Mouse (Mus musculus) limb, embryonic 13.5 days (tissue): ENCODE data around the gene Kctd2. TPM values are rescaled to one million over a fixed set of nuclear protein-coding genes. Genes with fewer than 3 reads are reported as not detected.
"Not testable (repeated sequence)": the region's sequence is repeated elsewhere in the genome, so short reads cannot be mapped to it uniquely, and the experiment has no call there.

Experiments
- ATAC-seq: fragments of 200-750 bp; cut with Nextera tagmentation; 2 replicates; pipeline ENCODE4 v1.8.0; 2017; ENCODE audit warnings: low read depth, moderate number of reproducible peaks, moderate TSS enrichment; ENCODE audit not compliant: low FRiP score
- H3K27ac ChIP-seq: fragments of 300-500 bp; sonication (generic); 2 replicates; pipeline ENCODE4 v1.5.1; 2015; ENCODE audit warnings: inconsistent platforms, mild to moderate bottlenecking, moderate library complexity
- H3K27me3 ChIP-seq: fragments of 300-500 bp; sonication (generic); 2 replicates; pipeline ENCODE4 v1.6.1; 2015; ENCODE audit warnings: mild to moderate bottlenecking, inconsistent platforms
- H3K36me3 ChIP-seq: fragments of 300-500 bp; sonication (generic); 2 replicates; pipeline ENCODE4 v1.6.1; 2015; ENCODE audit warnings: inconsistent platforms, mild to moderate bottlenecking, moderate library complexity
- H3K4me1 ChIP-seq: fragments of 300-500 bp; sonication (generic); 2 replicates; pipeline ENCODE4 v1.6.1; 2015; ENCODE audit warnings: inconsistent platforms
- H3K4me2 ChIP-seq: fragments of 300-500 bp; sonication (generic); replicated peaks from 2 replicates; pipeline ENCODE4 v1.6.1; 2015; ENCODE audit warnings: inconsistent platforms, mild to moderate bottlenecking, moderate library complexity
- H3K4me3 ChIP-seq: fragments of 300-500 bp; sonication (generic); 2 replicates; pipeline ENCODE4 v1.5.1; 2015; ENCODE audit warnings: moderate library complexity, mild to moderate bottlenecking, inconsistent platforms
- H3K9ac ChIP-seq: fragments of 300-500 bp; sonication (generic); 2 replicates; pipeline ENCODE4 v1.6.1; 2015; ENCODE audit warnings: mild to moderate bottlenecking, inconsistent platforms
- H3K9me3 ChIP-seq: fragments of 300-500 bp; sonication (generic); 2 replicates; pipeline ENCODE4 v1.6.1; 2016; ENCODE audit warnings: inconsistent platforms
- WGBS: fragments of 180-500 bp; shearing (Covaris S2); methylation state at CpG from one replicate; pipeline ENCODE4 v1.1.7; 2015; 5-methylcytosine and 5-hydroxymethylcytosine counted together
- polyA plus RNA-seq: library from polyadenylated mRNA; unstranded; fragments of >200 nt; fragmentation: Nextera tagmentation; extraction: Ambion mirVana; gene quantifications from 2 replicates; pipeline ENCODE4 v1.2.1, GENCODE M21; 2015

The Kctd2 gene
- polyA plus RNA-seq, 1 experiment from 2014 or later = 16.1 TPM

DNA sequence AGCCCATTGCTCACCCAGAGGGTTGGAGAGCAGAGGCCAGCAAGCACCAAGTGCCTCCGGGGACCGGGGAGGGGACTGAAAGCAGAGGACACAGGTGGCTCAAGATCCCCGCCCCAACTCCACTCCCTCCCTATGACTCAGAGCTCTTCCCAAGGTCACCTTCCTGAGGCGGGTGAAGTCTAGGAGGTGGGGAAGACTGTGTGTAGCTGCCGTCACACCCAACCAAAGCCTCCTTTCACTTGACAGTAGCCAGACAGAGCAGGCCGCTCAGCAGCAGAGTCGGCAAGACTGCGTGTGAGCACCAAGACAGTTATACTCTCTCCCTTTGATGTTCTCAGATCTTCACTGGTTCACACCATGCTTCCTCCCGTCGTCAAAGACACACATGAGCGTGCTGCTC is 43.5 kb downstream of the Kctd2 start:
- 0 out of 2 replicates have a peak, but pooled peaks cover 4% of the 10 kb centered on the region for H3K27me3 ChIP-seq

DNA sequence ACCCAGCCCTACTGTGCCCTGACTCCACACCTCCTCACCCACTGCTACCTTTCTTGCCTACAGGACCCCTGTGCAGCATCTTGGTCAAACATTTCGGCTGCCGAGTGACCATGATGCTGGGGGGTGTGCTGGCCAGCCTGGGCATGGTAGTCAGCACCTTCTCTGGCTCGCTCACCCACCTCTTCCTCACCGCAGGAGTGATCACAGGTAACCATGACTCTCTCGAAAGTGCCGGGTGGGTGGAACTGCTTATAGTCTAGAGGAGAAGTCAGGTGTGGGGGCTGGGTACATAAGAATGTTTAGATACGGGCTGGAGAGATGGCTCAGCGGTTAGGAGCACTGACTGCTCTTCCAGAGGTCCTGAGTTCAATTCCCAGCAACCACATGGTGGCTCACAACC is 44.9 kb downstream of the Kctd2 start:
- Histone ChIP-seq H3K4me2 (no peak overlapping the region), H3K36me3 (no peaks in the 10 kb centered on the region), H3K27ac (no peak overlapping the region), H3K4me1 (peaks cover 16% of the 10 kb centered on the region), H3K9me3 (no peaks in the 10 kb centered on the region), H3K4me3 (no peak overlapping the region), H3K9ac (no peak overlapping the region), H3K27me3 (0 out of 2 replicates have a peak, but pooled peaks cover 4% of the 10 kb centered on the region)
- 88% methylated on average over 8 of the region's 8 CpGs for WGBS
- no peak for ATAC-seq

More for the DNA sequence above, 43.5 kb downstream of the Kctd2 start:
- H3K4me3 ChIP-seq = no peak overlapping the region
- H3K4me1 ChIP-seq = peaks cover 16% of the 10 kb centered on the region
- H3K9ac ChIP-seq = no peak overlapping the region
- H3K9me3 ChIP-seq = no peaks in the 10 kb centered on the region
- no peak overlapping the region for H3K4me2 ChIP-seq
- no peak overlapping the region for H3K27ac ChIP-seq
- 57% methylated on average over 11 of the region's 11 CpGs for WGBS
- no peak for ATAC-seq
- no peaks in the 10 kb centered on the region for H3K36me3 ChIP-seq

DNA sequence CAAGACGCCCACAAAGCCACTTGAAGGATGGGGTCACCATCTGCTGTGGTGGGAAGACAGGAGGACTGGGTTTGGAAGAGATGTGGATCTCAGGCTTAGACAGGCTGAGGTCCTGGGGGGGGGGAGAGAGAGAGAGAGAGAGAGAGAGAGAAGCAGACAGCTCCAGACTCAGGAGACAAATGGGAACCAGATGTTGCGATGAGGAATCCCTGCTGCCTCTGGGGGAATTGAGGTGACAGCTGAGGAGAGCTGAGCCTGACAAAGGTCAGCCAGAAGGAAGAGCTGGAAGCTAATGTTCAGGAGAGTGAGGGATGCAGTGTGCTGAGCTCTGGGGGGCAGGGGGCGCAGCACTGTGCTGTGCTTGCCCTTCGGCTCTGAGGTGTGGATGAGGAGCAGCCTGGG is 47.3 kb downstream of the Kctd2 start:
- H3K4me2 ChIP-seq = no peak overlapping the region
- H3K9ac ChIP-seq = no peak overlapping the region
- no peaks in the 10 kb centered on the region for H3K9me3 ChIP-seq
- no peak overlapping the region for H3K27ac ChIP-seq
- H3K4me1 ChIP-seq = peaks cover 10% of the 10 kb centered on the region
- H3K4me3 ChIP-seq = no peak overlapping the region
- peak; percentile 52; the same call in 1 of the 2 replicates for ATAC-seq
- H3K36me3 ChIP-seq = no peaks in the 10 kb centered on the region
- WGBS = 5% methylated on average over 4 of the region's 4 CpGs
- H3K27me3 ChIP-seq = no peaks in the 10 kb centered on the region

DNA sequence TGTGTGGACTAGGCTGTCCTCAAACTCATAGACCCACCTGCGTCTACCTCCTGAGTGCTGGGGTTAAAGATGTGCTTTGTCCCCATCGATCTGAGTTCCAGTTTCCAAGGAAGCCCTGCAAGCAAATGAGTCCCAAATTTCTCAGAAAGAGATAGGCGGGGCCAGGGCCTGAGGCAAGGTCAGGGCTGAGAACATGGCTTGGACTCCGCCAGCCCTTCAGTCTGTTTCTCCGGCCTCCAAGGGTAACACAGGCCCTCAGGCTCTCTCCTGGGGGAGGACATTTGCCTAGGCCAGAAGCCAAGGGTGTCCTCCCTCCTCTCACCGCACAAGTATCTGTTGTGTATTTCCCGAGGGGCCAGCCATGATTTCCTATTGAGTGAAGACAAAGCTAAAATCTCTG is 52.3 kb downstream of the Kctd2 start:
- Histone ChIP-seq H3K36me3 (no peaks in the 10 kb centered on the region), H3K9ac (no peak overlapping the region), H3K4me1 (peaks cover 31% of the 10 kb centered on the region), H3K4me3 (no peak overlapping the region), H3K27ac (no peak overlapping the region), H3K27me3 (no peaks in the 10 kb centered on the region), H3K4me2 (no peak overlapping the region), H3K9me3 (no peaks in the 10 kb centered on the region)
- no peak for ATAC-seq
- 83% methylated on average over 7 of the region's 7 CpGs for whole genome bisulfite sequencing

DNA sequence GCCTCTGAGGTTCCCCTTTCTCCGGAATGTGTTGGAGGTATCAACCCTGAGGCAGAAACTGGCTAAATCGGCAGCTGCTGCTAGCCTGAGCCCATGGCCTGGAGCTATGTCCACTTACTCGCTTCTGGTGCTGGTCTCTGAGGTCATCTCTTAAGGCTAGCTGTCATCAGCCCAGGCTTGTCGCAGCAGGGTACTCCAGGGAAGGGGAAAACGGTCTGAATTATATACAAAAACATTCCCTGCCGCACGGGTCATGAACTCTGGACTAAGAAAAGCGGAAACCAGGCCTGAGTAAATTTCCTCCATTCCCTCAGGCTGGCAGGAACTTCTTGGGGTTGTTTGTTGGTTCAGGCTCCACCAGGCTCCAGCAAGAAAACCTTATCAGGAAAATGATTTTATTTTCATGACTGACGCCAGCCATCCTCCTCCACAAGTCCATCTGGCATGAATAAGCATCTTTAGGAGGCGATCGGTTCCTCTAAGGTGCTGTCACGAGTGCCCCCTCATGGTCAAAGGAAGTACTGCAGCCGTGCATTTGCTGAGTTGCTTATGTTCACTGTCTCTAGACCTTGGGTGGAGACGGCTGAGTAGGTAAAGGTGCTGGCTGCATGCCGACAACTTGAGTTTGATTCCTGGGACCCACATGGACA is 53.8 kb downstream of the Kctd2 start:
- Histone ChIP-seq H3K9me3 (no peaks in the 10 kb centered on the region), H3K36me3 (no peaks in the 10 kb centered on the region), H3K27me3 (no peaks in the 10 kb centered on the region), H3K27ac (peak overlapping the region; percentile 44), H3K9ac (peak overlapping the region; percentile 39; the same call in 1 of the 2 replicates), H3K4me3 (peak overlapping the region; percentile 16; the same call in 1 of the 2 replicates), H3K4me1 (peaks cover 31% of the 10 kb centered on the region), H3K4me2 (peak overlapping the region; percentile 45)
- ATAC-seq = peak; percentile 29; the same call in 1 of the 2 replicates
- 9% methylated on average over 15 of the region's 15 CpGs for WGBS

DNA sequence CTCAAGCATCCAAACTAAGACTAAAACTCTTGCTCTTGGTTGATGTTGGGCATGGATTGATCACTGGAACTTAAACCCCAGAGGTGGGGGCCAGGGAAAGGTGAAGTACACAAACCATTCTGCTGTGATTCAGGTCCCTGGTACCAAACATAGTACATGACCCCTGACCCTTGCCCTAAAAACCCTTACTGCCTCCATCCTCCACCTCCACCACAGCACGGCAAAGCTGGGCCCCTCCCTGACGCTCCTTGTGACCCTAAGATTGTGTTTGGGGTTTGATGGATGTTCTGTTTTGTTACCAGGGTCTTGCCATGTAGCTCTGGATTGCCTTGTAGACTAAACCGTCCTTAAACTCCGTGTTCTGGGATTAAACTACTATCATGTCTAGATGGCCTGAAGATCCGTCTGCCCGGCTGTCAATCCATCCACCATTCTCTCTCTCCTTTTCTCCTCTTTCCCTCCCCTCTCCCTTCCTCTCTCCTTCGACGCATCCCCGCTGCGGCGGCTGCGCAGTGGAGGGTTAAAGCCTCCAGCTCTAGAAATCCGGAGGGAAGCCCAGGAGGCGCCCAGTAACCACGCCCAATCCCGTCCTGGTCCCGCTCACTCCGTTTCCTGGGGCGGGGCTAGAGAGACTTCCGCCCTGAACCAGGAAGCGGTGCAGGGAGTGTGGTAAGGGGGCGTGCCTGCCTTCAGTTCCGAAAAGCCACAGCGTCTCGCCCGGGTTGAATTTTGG is 55.3 kb downstream of the Kctd2 start, which contains the start of gene Armc7:
Gene Armc7 (plus strand): TSS at position 643 of the 733 bp plus-strand sequence.
- Histone ChIP-seq H3K36me3 (peaks cover 5% of the 10 kb centered on the region; the same call in 1 of the 2 replicates), H3K9me3 (no peaks in the 10 kb centered on the region), H3K4me2 (peak within 1 kb of the TSS; percentile 87), H3K9ac (peak within 1 kb of the TSS; percentile 85), H3K4me3 (peak within 1 kb of the TSS; percentile 92), H3K27me3 (no peaks in the 10 kb centered on the region), H3K27ac (peak within 1 kb of the TSS; percentile 63), H3K4me1 (peaks cover 31% of the 10 kb centered on the region)
- WGBS = 1% methylated on average over 26 of the region's 26 CpGs
- peak; percentile 94 for ATAC-seq

DNA sequence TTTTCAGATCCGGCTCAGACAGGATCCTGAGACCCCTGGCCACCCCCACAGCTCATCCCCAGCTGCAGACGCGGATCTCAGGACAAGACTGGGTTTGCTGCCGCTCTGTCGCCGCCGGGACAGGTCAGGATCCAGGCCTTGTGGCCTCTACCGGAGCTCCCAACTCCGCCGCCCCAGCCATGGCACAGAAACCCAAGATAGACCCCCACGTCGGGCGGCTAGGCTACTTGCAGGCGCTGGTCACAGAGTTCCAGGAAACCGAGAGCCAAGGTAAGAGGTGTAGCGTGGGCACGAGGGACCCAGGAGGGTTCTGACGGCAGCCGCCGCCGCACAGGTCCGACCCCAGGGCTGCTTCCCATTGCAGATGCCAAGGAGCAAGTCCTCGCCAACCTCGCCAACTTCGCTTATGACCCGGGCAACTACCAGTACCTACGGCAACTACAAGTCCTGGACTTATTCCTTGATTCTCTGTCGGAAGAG is 55.9 kb downstream of the Kctd2 start:
- no peaks in the 10 kb centered on the region for H3K9me3 ChIP-seq
- no peaks in the 10 kb centered on the region for H3K27me3 ChIP-seq
- ATAC-seq = 0 out of 2 replicates have a peak, but pooled peaks have one; percentile 6
- no peak overlapping the region for H3K27ac ChIP-seq
- H3K4me2 ChIP-seq = peak overlapping the region; percentile 87
- H3K36me3 ChIP-seq = peaks cover 6% of the 10 kb centered on the region; the same call in 1 of the 2 replicates
- WGBS = 4% methylated on average over 28 of the region's 28 CpGs
- peaks cover 31% of the 10 kb centered on the region for H3K4me1 ChIP-seq
- peak overlapping the region; percentile 92 for H3K4me3 ChIP-seq
- peak overlapping the region; percentile 85 for H3K9ac ChIP-seq

DNA sequence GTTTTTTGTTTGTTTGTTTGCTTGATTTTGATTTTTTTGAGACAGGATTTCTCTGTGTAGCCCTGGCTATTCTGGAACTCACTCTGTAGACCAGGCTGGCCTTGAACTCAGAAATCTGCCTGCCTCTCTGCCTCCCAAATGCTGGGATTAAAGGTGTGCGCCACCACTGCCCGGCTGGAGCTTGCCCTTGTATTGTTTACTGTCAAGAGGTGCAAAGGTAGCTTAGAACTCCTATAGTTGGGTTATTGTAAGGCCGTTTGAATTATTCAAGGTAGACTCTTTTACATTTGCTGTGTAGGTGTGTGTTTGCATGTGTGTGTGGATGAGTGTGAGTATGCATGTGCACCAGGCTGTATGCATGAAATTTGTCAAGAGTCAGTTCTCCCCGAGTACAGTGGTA is 56.7 kb downstream of the Kctd2 start:
- ATAC-seq, H3K36me3 ChIP-seq, H3K9ac ChIP-seq, H3K27ac ChIP-seq, H3K27me3 ChIP-seq, H3K9me3 ChIP-seq: not testable (repeated sequence)
- WGBS = 77% methylated on average over 4 of the region's 4 CpGs
- H3K4me3 ChIP-seq = peak overlapping the region; percentile 92
- peaks cover 31% of the 10 kb centered on the region for H3K4me1 ChIP-seq
- H3K4me2 ChIP-seq = peak overlapping the region; percentile 87

DNA sequence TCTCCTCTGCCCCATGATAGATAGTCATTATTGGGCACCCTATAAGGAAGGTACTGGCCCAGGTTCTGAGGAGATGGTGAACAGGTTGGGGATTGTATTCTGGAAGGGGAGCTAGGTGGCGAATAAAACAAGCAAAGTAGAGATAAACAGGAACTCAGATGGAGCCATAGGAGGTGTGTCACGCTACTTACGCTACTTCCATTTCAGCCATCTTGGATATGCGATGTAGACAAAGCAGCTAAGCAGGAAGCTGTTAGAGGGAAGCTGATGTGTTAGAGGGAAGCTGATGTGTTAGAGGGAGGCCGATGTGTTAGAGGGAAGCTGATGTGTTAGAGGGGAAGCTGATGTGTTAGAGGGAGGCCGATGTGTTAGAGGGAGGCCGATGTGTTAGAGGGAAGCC is 57.5 kb downstream of the Kctd2 start:
- H3K9ac ChIP-seq = peak overlapping the region; percentile 43
- H3K4me1 ChIP-seq = peaks cover 31% of the 10 kb centered on the region
- H3K9me3 ChIP-seq, H3K36me3 ChIP-seq, H3K27ac ChIP-seq, ATAC-seq, H3K27me3 ChIP-seq, H3K4me3 ChIP-seq: not testable (repeated sequence)
- WGBS = 87% methylated on average over 7 of the region's 7 CpGs
- peak overlapping the region; percentile 87; the same call in 1 of the 2 replicates for H3K4me2 ChIP-seq

DNA sequence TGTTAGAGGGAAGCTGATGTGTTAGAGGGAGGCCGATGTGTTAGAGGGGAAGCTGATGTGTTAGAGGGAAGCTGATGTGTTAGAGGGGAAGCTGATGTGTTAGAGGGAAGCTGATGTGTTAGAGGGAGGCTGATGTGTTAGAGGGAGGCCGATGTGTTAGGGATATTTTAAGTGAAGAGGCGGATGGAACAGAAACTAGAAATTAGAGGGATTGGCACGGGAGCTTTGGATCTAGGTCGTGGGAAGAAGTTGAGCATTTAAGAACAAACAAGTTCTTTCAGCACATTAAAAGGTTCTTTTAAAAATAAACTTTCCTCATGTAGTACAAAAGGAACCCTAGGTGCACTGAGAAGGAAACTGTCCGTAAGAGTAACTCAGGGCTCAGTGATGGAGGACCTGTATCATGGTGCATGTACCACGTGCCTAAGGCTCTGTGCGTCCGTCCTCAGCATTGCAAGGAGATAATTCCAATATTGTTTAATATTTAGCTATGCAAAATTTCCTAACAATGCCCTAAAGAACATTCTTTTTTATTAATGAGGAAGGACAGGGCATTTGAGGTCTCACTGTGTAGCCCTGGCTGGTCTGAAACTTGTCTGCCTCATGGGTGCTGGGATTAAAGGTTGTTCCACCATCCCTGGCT is 58.5 kb downstream of the Kctd2 start:
- Histone ChIP-seq H3K4me2 (no peak overlapping the region), H3K4me1 (peaks cover 28% of the 10 kb centered on the region), H3K36me3 (peaks cover 6% of the 10 kb centered on the region; the same call in 1 of the 2 replicates), H3K9me3 (no peaks in the 10 kb centered on the region), H3K9ac (no peak overlapping the region), H3K27ac (no peak overlapping the region), H3K27me3 (no peaks in the 10 kb centered on the region), H3K4me3 (no peak overlapping the region)
- 86% methylated on average over 9 of the region's 9 CpGs for WGBS
- ATAC-seq = no peak
